Mouse (Mus musculus): ENCODE measurements around the gene Mxd4.

Gene Mxd4

GRCm38 (mm10) chr5:34197243-34197642, 9.7 kb upstream of the Mxd4 start:
- DNase-seq (ENCODE audit: low spot score), result no peak

- no peak for DNase-seq (ENCODE audit: low spot score)
These were observed 8.9 kb upstream of the Mxd4 start for GRCm38 (mm10) chr5:34196423-34196822.

- DNase-seq (ENCODE audit: low spot score), result no peak
These were observed 8.3 kb upstream of the Mxd4 start for GRCm38 (mm10) chr5:34195786-34196185.

- DNase-seq (ENCODE audit: low spot score), result no peak
These were observed 7.6 kb upstream of the Mxd4 start for GRCm38 (mm10) chr5:34194975-34195662.

- no peak for DNase-seq (ENCODE audit: low spot score)
These were observed 6.9 kb upstream of the Mxd4 start for GRCm38 (mm10) chr5:34194426-34194825.

GRCm38 (mm10) chr5:34191843-34192242, 4.3 kb upstream of the Mxd4 start:
- DNase-seq (ENCODE audit: low spot score), result no peak

GRCm38 (mm10) chr5:34191021-34191420, 3.5 kb upstream of the Mxd4 start:
- no peak for DNase-seq (ENCODE audit: low spot score)

- no peak for DNase-seq (ENCODE audit: low spot score)
These were observed 2.0 kb upstream of the Mxd4 start for GRCm38 (mm10) chr5:34189521-34189920.

- no peak for DNase-seq (ENCODE audit: low spot score)
These were observed 1.3 kb upstream of the Mxd4 start for GRCm38 (mm10) chr5:34188856-34189255.

GRCm38 (mm10) chr5:34186961-34187391, 544 bp downstream of the Mxd4 start:
- DNase-seq (ENCODE audit: low spot score), result peak; percentile 40

- DNase-seq (ENCODE audit: low spot score), result no peak
These were observed 1.1 kb downstream of the Mxd4 start for GRCm38 (mm10) chr5:34186391-34186790.

GRCm38 (mm10) chr5:34185791-34186190, 1.7 kb downstream of the Mxd4 start:
- no peak for DNase-seq (ENCODE audit: low spot score)

GRCm38 (mm10) chr5:34185051-34185580, 2.4 kb downstream of the Mxd4 start:
- DNase-seq (ENCODE audit: low spot score), result no peak

GRCm38 (mm10) chr5:34183976-34184375, 3.5 kb downstream of the Mxd4 start:
- DNase-seq (ENCODE audit: low spot score), result no peak

- no peak for DNase-seq (ENCODE audit: low spot score)
These were observed 4.2 kb downstream of the Mxd4 start for GRCm38 (mm10) chr5:34183156-34183880.

GRCm38 (mm10) chr5:34182486-34182885, 5.0 kb downstream of the Mxd4 start:
- DNase-seq (ENCODE audit: low spot score), result no peak

- no peak for DNase-seq (ENCODE audit: low spot score)
These were observed 9.7 kb downstream of the Mxd4 start for GRCm38 (mm10) chr5:34177821-34178220.

- DNase-seq (ENCODE audit: low spot score), result no peak
These were observed 10.4 kb downstream of the Mxd4 start for GRCm38 (mm10) chr5:34177091-34177490.

- no peak for DNase-seq (ENCODE audit: low spot score)
These were observed 10.8 kb downstream of the Mxd4 start for GRCm38 (mm10) chr5:34176691-34177090.

- DNase-seq (ENCODE audit: low spot score), result no peak
These were observed 12.2 kb downstream of the Mxd4 start for GRCm38 (mm10) chr5:34175403-34175694.

- DNase-seq (ENCODE audit: low spot score), result no peak
These were observed 12.7 kb downstream of the Mxd4 start for GRCm38 (mm10) chr5:34174550-34175402.

GRCm38 (mm10) chr5:34174021-34174420, 13.5 kb downstream of the Mxd4 start:
- DNase-seq (ENCODE audit: low spot score), result no peak

GRCm38 (mm10) chr5:34170726-34171125, 16.8 kb downstream of the Mxd4 start:
- no peak for DNase-seq (ENCODE audit: low spot score)

Measured in yolk sac, embryonic 10.5 days (tissue).